Mouse (Mus musculus): ENCODE data around the gene Agk. TPM values are rescaled to one million over a fixed set of nuclear protein-coding genes. Genes with fewer than 3 reads are reported as not detected.

Agk gene
- polyA plus RNA-seq (2014; fragmentation: Illumina TruSeq; extraction: RNeasy Lipid Tissue Mini Kit (QIAGEN cat#74804); ENCODE audit: low read depth, low replicate concordance): 18.6 TPM

GRCm38 (mm10) chr6:40324897-40325841 is at the start of gene Agk:
Gene Agk (plus strand): TSS chr6:40325172.

GRCm38 (mm10) chr6:40436047-40436483 is 111.1 kb downstream of the Agk start, which contains the start of gene E330009J07Rik:
Gene E330009J07Rik (minus strand): TSS chr6:40436135.

DNA sequence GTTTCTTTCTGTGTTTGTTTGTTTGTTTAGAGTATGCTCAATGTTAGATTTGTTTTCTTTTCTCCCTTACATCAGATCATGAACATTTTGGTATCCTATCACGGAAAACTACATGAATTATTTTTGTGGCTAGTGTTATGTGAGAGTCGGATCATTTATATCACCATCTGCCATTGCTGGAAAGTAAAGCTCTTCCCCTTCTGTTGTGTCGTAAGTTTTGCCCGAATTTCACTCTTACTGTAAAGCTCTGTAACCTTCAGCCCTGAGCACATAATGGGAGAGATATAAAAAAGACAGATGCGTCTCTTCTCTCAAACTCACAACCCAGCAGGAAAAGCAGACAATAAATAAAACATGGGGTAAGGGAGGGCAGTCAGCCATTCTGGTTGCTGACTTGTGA is 114.0 kb downstream of the Agk start, which contains the start of gene Wee2:
Gene Wee2 (plus strand): TSS at position 153 of the 400 bp plus-strand sequence.

Other genes with a start within 250 kb of the Agk start
- gene E330009J07Rik, start 111.0 kb downstream of the Agk start, polyA plus RNA-seq (2014; fragmentation: Illumina TruSeq; extraction: RNeasy Lipid Tissue Mini Kit (QIAGEN cat#74804); ENCODE audit: low read depth, low replicate concordance): 12.9 TPM
- not detected for gene Wee2, start 113.9 kb downstream of the Agk start, polyA plus RNA-seq (2014; fragmentation: Illumina TruSeq; extraction: RNeasy Lipid Tissue Mini Kit (QIAGEN cat#74804); ENCODE audit: low read depth, low replicate concordance)
- gene Ssbp1, start 146.2 kb downstream of the Agk start, polyA plus RNA-seq (2014; fragmentation: Illumina TruSeq; extraction: RNeasy Lipid Tissue Mini Kit (QIAGEN cat#74804); ENCODE audit: low read depth, low replicate concordance): 129 TPM
- not detected for gene Tas2r137, start 166.1 kb downstream of the Agk start, polyA plus RNA-seq (2014; fragmentation: Illumina TruSeq; extraction: RNeasy Lipid Tissue Mini Kit (QIAGEN cat#74804); ENCODE audit: low read depth, low replicate concordance)
- not detected for gene Tas2r108, start 168.4 kb downstream of the Agk start, polyA plus RNA-seq (2014; fragmentation: Illumina TruSeq; extraction: RNeasy Lipid Tissue Mini Kit (QIAGEN cat#74804); ENCODE audit: low read depth, low replicate concordance)
- not detected for gene Prss37, start 194.3 kb downstream of the Agk start, polyA plus RNA-seq (2014; fragmentation: Illumina TruSeq; extraction: RNeasy Lipid Tissue Mini Kit (QIAGEN cat#74804); ENCODE audit: low read depth, low replicate concordance)
- gene Olfr461, start 229.9 kb downstream of the Agk start, polyA plus RNA-seq (2014; fragmentation: Illumina TruSeq; extraction: RNeasy Lipid Tissue Mini Kit (QIAGEN cat#74804); ENCODE audit: low read depth, low replicate concordance): not detected
- not detected for gene Olfr460, start 244.3 kb downstream of the Agk start, polyA plus RNA-seq (2014; fragmentation: Illumina TruSeq; extraction: RNeasy Lipid Tissue Mini Kit (QIAGEN cat#74804); ENCODE audit: low read depth, low replicate concordance)

All from kidney, adult 10 weeks (tissue).